Mouse (Mus musculus): Measurements from ENCODE around the gene Bcl2l10.

DNA sequence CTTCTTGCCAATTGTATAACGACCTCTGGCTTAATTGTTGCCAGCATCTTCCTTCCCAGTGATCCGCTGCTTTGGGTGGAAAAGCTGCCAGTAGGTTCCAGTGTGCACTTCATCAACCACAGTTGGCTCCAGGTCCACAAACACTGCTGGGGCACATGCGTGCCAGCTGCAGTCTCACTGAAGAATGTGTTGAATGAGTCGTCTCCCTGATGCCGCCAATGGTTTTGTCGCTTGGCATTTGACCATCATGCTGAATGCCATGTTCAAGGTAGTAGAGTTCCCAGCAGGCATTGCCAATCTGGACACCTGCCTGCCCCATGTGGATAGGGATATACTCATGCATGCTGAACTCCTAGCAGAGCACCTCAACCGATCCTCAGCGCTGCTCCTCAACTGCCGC is 28.0 kb downstream of the Bcl2l10 start:
- no peak for TF ChIP-seq POLR2A (IDR thresholded peaks at IDR 0.05; ENCODE audit: insufficient read length, low read depth)
- TF ChIP-seq TCF3 (IDR thresholded peaks at IDR 0.05; ENCODE audit: insufficient read length, low read depth), result no peak
- TF ChIP-seq CEBPB (IDR thresholded peaks at IDR 0.05; ENCODE audit: insufficient read depth, poor library complexity, severe bottlenecking), result no peak
- TF ChIP-seq TCF12 (IDR thresholded peaks at IDR 0.05; ENCODE audit: insufficient read depth, poor library complexity, severe bottlenecking), result no peak
- no peak for TF ChIP-seq REST (IDR thresholded peaks at IDR 0.05; ENCODE audit: insufficient read depth, insufficient read length)
- no peak for TF ChIP-seq USF1 (IDR thresholded peaks at IDR 0.05; ENCODE audit: low read depth)
- no peak for TF ChIP-seq POLR2AphosphoS2 (IDR thresholded peaks at IDR 0.05; ENCODE audit: insufficient read length, low read depth)
- no peak for TF ChIP-seq MAX (IDR thresholded peaks at IDR 0.05; ENCODE audit: low read depth)
- TF ChIP-seq E2F4 (IDR thresholded peaks at IDR 0.05; ENCODE audit: insufficient read depth), result no peak
- no peak for TF ChIP-seq SRF (IDR thresholded peaks at IDR 0.05; ENCODE audit: control insufficient read depth, insufficient read length, low read depth)
- no peak for TF ChIP-seq MYOD1 (IDR thresholded peaks at IDR 0.05; ENCODE audit: control insufficient read depth in 1 of 3, insufficient read length in 2 of 3, low read depth in 2 of 3)
- TF ChIP-seq MYOG (IDR thresholded peaks at IDR 0.05; ENCODE audit: control insufficient read depth in 1 of 3, insufficient read depth in 1 of 3, insufficient read length in 2 of 3, low read depth in 2 of 3), result no peak

Data from myocyte (in vitro differentiated cells).